Mouse (Mus musculus) CH12.LX (cell line): ENCODE results near the gene Ackr1. TPM values are rescaled to one million over a fixed set of nuclear protein-coding genes. Genes with fewer than 3 reads are reported as not detected.

Experiments used
- DNase-seq: peaks from one replicate; pipeline ENCODE4 v3.0.0-alpha.2; 2013; ENCODE audit errors: extremely low read depth
- H3K27ac ChIP-seq: 2 replicates; pipeline ENCODE4 v1.5.1; 2012; ENCODE audit warnings: low read depth, mild to moderate bottlenecking, control low read depth, moderate library complexity; ENCODE audit not compliant: insufficient read depth
- H3K27me3 ChIP-seq: replicated peaks from 2 replicates; pipeline ENCODE3; 2012; ENCODE audit warnings: inconsistent platforms
- H3K36me3 ChIP-seq, 2 experiments: replicated peaks in 1 of 2; 2 replicates each; pipeline versions ENCODE3 to v1.6.1; 2012; ENCODE audit warnings: inconsistent platforms in 1 of 2, low read length in 1 of 2, mild to moderate bottlenecking in 1 of 2, mixed read lengths in 1 of 2, moderate library complexity in 1 of 2; ENCODE audit not compliant: control insufficient read depth in 1 of 2, insufficient read depth in 1 of 2
- H3K4me1 ChIP-seq, 2 experiments: 2 replicates each; pipeline ENCODE4 v1.6.1; 2012; ENCODE audit warnings: inconsistent platforms in 1 of 2, moderate library complexity in 1 of 2; ENCODE audit not compliant: insufficient read depth in 2 of 2, control insufficient read depth in 1 of 2
- H3K4me2 ChIP-seq: 2 replicates; pipeline ENCODE4 v1.6.1; 2012; ENCODE audit warnings: low read depth, mild to moderate bottlenecking, control low read depth; ENCODE audit not compliant: poor library complexity, insufficient read depth, severe bottlenecking
- H3K4me3 ChIP-seq, 3 experiments: fragments of 150-350 bp in 1 of 3; sonication (generic) in 1 of 3; replicated peaks in 1 of 3; 2 replicates each; pipeline versions ENCODE3 to v1.5.1; 2011 to 2012; ENCODE audit warnings: low read depth in 2 of 3, low read length in 2 of 3, mild to moderate bottlenecking in 2 of 3, moderate library complexity in 2 of 3, control low read depth in 1 of 3, improper control_type of control experiment in 1 of 3, inconsistent platforms in 1 of 3, mixed read lengths in 1 of 3; ENCODE audit not compliant: poor library complexity in 1 of 3
- H3K79me2 ChIP-seq: replicated peaks from 2 replicates; pipeline ENCODE4 v1.6.1; 2012; ENCODE audit warnings: mild to moderate bottlenecking, moderate library complexity; ENCODE audit not compliant: control insufficient read depth, poor library complexity, insufficient read depth, severe bottlenecking; ENCODE audit errors: extremely low read depth
- H3K9ac ChIP-seq: 2 replicates; pipeline ENCODE4 v1.6.1; 2012; ENCODE audit warnings: low read depth, mild to moderate bottlenecking, control low read depth, moderate library complexity; ENCODE audit not compliant: insufficient read depth
- H3K9me3 ChIP-seq: replicated peaks from 2 replicates; pipeline ENCODE3; 2012; ENCODE audit warnings: low read length, inconsistent platforms, mixed read lengths
- ELF1 ChIP-seq: IDR thresholded peaks from 2 replicates; pipeline ENCODE4 v1.6.1; 2014; ENCODE audit warnings: low read depth, mild to moderate bottlenecking, inconsistent platforms, low read length, improper control_type of control experiment
- EP300 ChIP-seq: IDR thresholded peaks from 2 replicates; pipeline ENCODE4 v1.6.1; 2011; ENCODE audit warnings: low read length, improper control_type of control experiment
- GABPA ChIP-seq: IDR thresholded peaks from 2 replicates; pipeline ENCODE4 v1.6.1; 2012; ENCODE audit warnings: low read depth, low read length, improper control_type of control experiment, inconsistent platforms; ENCODE audit not compliant: insufficient replicate concordance
- HCFC1 ChIP-seq: IDR thresholded peaks from 2 replicates; pipeline ENCODE4 v1.6.1; 2012; ENCODE audit warnings: low read depth, mild to moderate bottlenecking, inconsistent platforms, low read length, improper control_type of control experiment
- MAFK ChIP-seq: IDR thresholded peaks from 2 replicates; pipeline ENCODE4 v1.6.1; 2011; ENCODE audit warnings: low read length, improper control_type of control experiment; ENCODE audit not compliant: insufficient replicate concordance
- MEF2A ChIP-seq: IDR thresholded peaks from 2 replicates; pipeline ENCODE4 v1.6.1; 2014; ENCODE audit warnings: low read depth, mild to moderate bottlenecking, inconsistent platforms, low read length, improper control_type of control experiment, borderline replicate concordance
- MXI1 ChIP-seq: IDR thresholded peaks from 2 replicates; pipeline ENCODE4 v1.6.1; 2011; ENCODE audit warnings: mild to moderate bottlenecking, low read depth, low read length, improper control_type of control experiment
- MYC ChIP-seq: IDR thresholded peaks from 2 replicates; pipeline ENCODE4 v1.6.1; 2011; ENCODE audit warnings: low read depth, mild to moderate bottlenecking, improper control_type of control experiment, low read length
- NELFE ChIP-seq: IDR thresholded peaks from 2 replicates; pipeline ENCODE4 v1.6.1; 2011; ENCODE audit warnings: low read depth, low read length, improper control_type of control experiment
- NRF1 ChIP-seq: IDR thresholded peaks from 2 replicates; pipeline ENCODE4 v1.6.1; 2014; ENCODE audit warnings: low read depth, mild to moderate bottlenecking, inconsistent platforms, low read length, improper control_type of control experiment, moderate library complexity
- PAX5 ChIP-seq: IDR thresholded peaks from 2 replicates; pipeline ENCODE4 v1.6.1; 2012; ENCODE audit warnings: low read length, inconsistent platforms, mixed read lengths
- POLR2A ChIP-seq: IDR thresholded peaks from 2 replicates; pipeline ENCODE4 v1.6.1; 2011; ENCODE audit warnings: low read depth, mild to moderate bottlenecking, improper control_type of control experiment, low read length
- SIN3A ChIP-seq: IDR thresholded peaks from 2 replicates; pipeline ENCODE4 v1.6.1; 2012; ENCODE audit warnings: low read length, improper control_type of control experiment, inconsistent platforms
- TCF12 ChIP-seq: IDR thresholded peaks from 2 replicates; pipeline ENCODE4 v1.6.1; 2014; ENCODE audit warnings: low read depth, mild to moderate bottlenecking, inconsistent platforms, low read length, improper control_type of control experiment
- UBTF ChIP-seq: IDR thresholded peaks from 2 replicates; pipeline ENCODE4 v1.6.1; 2012; ENCODE audit warnings: low read depth, mild to moderate bottlenecking, inconsistent platforms, low read length, improper control_type of control experiment, moderate library complexity
- USF1 ChIP-seq: IDR thresholded peaks from 2 replicates; pipeline ENCODE4 v1.6.1; 2014; ENCODE audit warnings: low read depth, mild to moderate bottlenecking, inconsistent platforms, low read length, improper control_type of control experiment
- ZMIZ1 ChIP-seq: IDR thresholded peaks from 2 replicates; pipeline ENCODE4 v1.6.1; 2012; ENCODE audit warnings: low read depth, mild to moderate bottlenecking, inconsistent platforms, low read length, improper control_type of control experiment
- dilution Hi-C: fragments of 300-500 bp; cut with MboI; formaldehyde crosslinking; loops from 2 replicates; pipeline ENCODE4 v1.14.3; 2020; ENCODE audit warnings: low sequenced_read_pairs; ENCODE audit not compliant: extremely low pct_unique_long_range_greater_than_20kb, extremely low pct_ligation_motif_present
- in situ Hi-C: fragments of 300-500 bp; cut with MboI; formaldehyde crosslinking; loops from 3 replicates; pipeline ENCODE4 v1.14.3; 2019; ENCODE audit warnings: low sequenced_read_pairs, low pct_ligation_motif_present, low pct_unique_long_range_greater_than_20kb, mixed read lengths
- polyA plus RNA-seq: library from polyadenylated mRNA; unstranded; fragments of >175 nt; gene quantifications from 2 replicates; pipeline ENCODE4 v1.2.1, GENCODE M21; 2012; ENCODE audit warnings: low read depth; ENCODE audit not compliant: insufficient read length
- total RNA-seq, 2 experiments: library from RNA; depleted of rRNA; stranded (reverse); fragments of 300-350 nt in 1 of 2; fragments of >200 nt in 1 of 2; gene quantifications; 2 replicates each; pipeline ENCODE4 v1.2.3; 2012 to 2014

Gene Ackr1
- total and polyA plus RNA-seq, 3 experiments: not detected

DNA sequence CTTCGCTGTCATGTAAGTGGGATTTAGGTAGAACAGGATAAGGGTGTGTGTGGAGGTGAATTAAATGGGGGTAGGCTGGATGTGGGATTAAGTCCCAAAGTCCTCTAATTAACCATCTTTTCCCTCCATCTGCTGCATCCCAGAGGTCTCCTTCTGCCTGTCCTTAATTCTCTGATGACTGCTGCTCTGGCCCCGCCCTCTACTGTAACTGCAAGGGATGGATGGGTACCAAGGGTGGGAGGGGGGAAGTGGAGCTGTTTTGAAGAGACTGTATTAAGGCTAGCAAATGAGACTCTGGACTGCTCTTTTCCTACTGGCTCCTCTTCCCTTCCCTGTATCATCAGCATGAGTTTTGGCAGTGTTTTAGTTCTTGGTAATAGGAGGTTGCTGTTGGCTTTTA, 36.1 kb upstream of the Ackr1 start:
- no peak overlapping the region for H3K9ac ChIP-seq
- in situ Hi-C loops (no loop called here), dilution Hi-C loops (no loop called here)
- no peak for DNase-seq
- no peaks in the 10 kb centered on the region for H3K79me2 ChIP-seq
- TF ChIP-seq MXI1: no peak
- no peak for TF ChIP-seq SIN3A
- no peak for TF ChIP-seq ZMIZ1
- no peak for TF ChIP-seq PAX5
- TF ChIP-seq TCF12: no peak
- TF ChIP-seq UBTF: no peak
- TF ChIP-seq NELFE: no peak
- no peak for TF ChIP-seq ELF1
- no peak for TF ChIP-seq MYC
- no peak for TF ChIP-seq USF1
- no peak for TF ChIP-seq GABPA
- TF ChIP-seq EP300: no peak
- no peak for TF ChIP-seq HCFC1
- TF ChIP-seq MEF2A: no peak
- TF ChIP-seq MAFK: no peak
- TF ChIP-seq POLR2A: no peak
- H3K9me3 ChIP-seq: no peaks in the 10 kb centered on the region
- no peak overlapping the region for H3K4me2 ChIP-seq
- peaks cover 4 to 17% of the 10 kb centered on the region in 2 experiments for H3K4me1 ChIP-seq
- H3K4me3 ChIP-seq: no peak overlapping the region
- H3K27me3 ChIP-seq: peaks cover 34% of the 10 kb centered on the region
- no peaks in the 10 kb centered on the region for H3K36me3 ChIP-seq
- H3K27ac ChIP-seq: no peak overlapping the region

DNA sequence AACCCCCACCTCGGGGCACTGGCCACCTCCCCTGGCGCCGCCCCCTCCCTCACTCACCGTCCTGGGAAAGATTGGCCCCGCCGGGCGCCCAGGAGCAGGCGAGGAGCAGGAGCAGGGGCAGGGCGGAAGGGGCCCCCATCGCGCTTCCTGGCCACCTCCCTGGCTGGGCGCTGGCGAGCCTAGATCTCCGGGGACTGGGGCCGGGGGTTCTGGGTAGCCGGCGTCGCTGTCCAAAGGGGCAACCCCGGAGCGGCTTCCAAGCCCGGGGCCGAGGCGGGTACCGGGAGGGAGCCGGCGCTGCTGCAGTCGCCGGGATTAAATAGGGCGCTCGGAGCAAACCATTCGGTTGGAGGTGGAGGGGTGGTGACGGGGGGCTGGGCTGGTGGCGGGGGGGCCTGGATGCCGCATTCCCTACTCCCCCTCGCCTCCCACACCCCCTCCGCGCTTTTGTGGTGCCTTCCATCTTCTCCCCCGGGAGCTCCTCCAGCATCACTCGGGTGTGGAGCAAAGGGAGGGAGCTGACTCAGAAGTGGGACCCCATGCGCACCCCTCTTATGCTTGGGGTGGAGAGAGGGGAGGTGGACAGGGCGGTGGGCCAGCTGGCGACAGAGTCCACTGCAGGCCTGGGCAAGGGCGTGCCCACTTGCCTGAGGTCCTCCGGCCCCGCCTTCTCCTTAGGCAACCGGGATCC, 34.0 kb upstream of the Ackr1 start, which contains the start of gene Cadm3:
Gene Cadm3, minus strand, starts transcription at position 340 of the 691 bp plus-strand sequence.
- H3K9me3 ChIP-seq: no peaks in the 10 kb centered on the region
- no peaks in the 10 kb centered on the region for H3K36me3 ChIP-seq
- H3K27ac ChIP-seq: no peak within 1 kb of the TSS
- dilution Hi-C loops: no loop called here
- in situ Hi-C loops: no loop called here
- H3K9ac ChIP-seq: no peak within 1 kb of the TSS
- TF ChIP-seq NRF1: no peak
- peaks cover 44% of the 10 kb centered on the region for H3K27me3 ChIP-seq
- no peak for DNase-seq
- no peaks in the 10 kb centered on the region for H3K79me2 ChIP-seq
- peaks cover 4 to 17% of the 10 kb centered on the region in 2 experiments for H3K4me1 ChIP-seq
- H3K4me3 ChIP-seq: no peak within 1 kb of the TSS
- H3K4me2 ChIP-seq: no peak within 1 kb of the TSS
